Mouse (Mus musculus): ENCODE measurements around the gene Slc19a2.

DNA sequence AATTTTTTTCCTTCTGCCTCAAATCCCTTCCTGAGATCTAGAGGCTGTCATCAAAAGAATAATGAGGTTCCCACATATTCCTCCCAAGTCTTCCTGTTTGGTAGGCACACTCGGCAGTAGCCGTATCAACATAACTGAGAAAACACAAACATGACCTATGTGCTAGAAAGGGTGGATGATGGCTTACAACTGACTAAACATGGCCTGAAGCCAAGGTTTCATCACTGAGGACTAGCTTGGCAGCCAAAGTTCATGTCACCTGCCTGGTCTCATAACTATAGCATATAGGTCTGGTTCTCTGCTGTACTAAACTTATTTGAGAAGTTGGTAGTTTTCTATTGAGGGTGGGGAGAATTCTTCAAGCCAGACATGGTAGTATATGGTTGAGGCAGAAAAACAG, 40.4 kb upstream of the Slc19a2 start:
- no peak for TF ChIP-seq CTCF (IDR thresholded peaks at IDR 0.05; ENCODE audit: borderline replicate concordance, control insufficient read depth, extremely low read depth, insufficient read depth, low read length, poor library complexity)
- TF ChIP-seq POLR2A (IDR thresholded peaks at IDR 0.05; ENCODE audit: control insufficient read depth, extremely low read depth, insufficient read depth, low read length, poor library complexity): no peak

Measured in thymus, adult 2 months (tissue).